In the genomic region with DNA sequence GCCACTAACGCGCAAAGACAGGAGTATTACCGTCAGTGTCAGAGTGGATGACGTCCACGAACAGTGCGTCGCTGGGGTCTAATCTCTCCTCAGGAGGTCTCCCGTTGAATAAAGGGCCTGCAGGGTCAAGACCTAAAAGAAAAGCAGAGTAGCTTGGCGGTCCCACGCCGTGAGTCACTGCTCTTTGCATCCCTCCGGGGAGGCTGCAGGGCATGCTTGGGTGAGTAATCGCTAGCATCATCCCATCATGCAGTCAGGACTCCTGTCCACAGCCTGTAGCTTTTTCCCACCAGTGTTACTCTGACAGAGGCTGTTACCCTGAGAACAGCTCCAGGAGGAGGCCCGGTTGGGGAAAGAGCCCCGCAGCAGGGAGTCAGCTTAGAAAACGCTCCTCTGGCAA, we compare ENCODE assay signal across 9 mouse cellular contexts. TPM values are rescaled to one million over a fixed set of nuclear protein-coding genes. Genes with fewer than 3 reads are reported as not detected.
A peak's percentile ranks its signal among the peaks of the same experiment; 100 is the strongest.
DNase-seq lines count a peak whose midpoint lies in the region; ATAC-seq and TF ChIP-seq lines count a peak whose summit lies in the region.
"Had no signal": no experiment of that assay in that cellular context is flagged by ENCODE, and none has a peak within 500 bp of the region (broad histone marks: within the 10 kb centered on the region; RNA-seq: fewer than 3 reads in every experiment).

No protein-coding gene starts in this region.

- 5% methylated on average over 16 of the region's 16 CpGs for WGBS in heart, embryonic 10.5 days
- WGBS in embryonic facial prominence, embryonic 14.5 days: 3% methylated on average over 16 of the region's 16 CpGs
- 6% methylated on average over 16 of the region's 16 CpGs for WGBS in limb, embryonic 14.5 days

- no peak for TF ChIP-seq CTCF in C2C12 (IDR thresholded peaks at IDR 0.05; ENCODE audit: control insufficient read depth, insufficient read depth, insufficient read length)

- H3K4me3 ChIP-seq in heart, embryonic 10.5 days: peak overlapping the region; percentile 47
- H3K4me3 ChIP-seq in C2C12 (ENCODE audit: insufficient read depth, poor library complexity, severe bottlenecking): no peak overlapping the region
- H3K4me3 ChIP-seq in embryonic facial prominence, embryonic 14.5 days (ENCODE audit: low read depth, low read length): peak overlapping the region; percentile 13
- peak overlapping the region; percentile 5; the same call in 1 of the 2 replicates for H3K4me3 ChIP-seq in limb, embryonic 14.5 days (replicated peaks; ENCODE audit: low read length)

- H3K4me1 ChIP-seq in heart, embryonic 10.5 days: peaks cover 11% of the 10 kb centered on the region
- H3K4me1 ChIP-seq in embryonic facial prominence, embryonic 14.5 days (ENCODE audit: control insufficient read depth, insufficient read depth, low read length): peaks cover 4% of the 10 kb centered on the region; the same call in 1 of the 2 replicates
- no peaks in the 10 kb centered on the region for H3K4me1 ChIP-seq in limb, embryonic 14.5 days (ENCODE audit: control insufficient read depth, insufficient read depth, low read length)

- intact Hi-C loops in heart, postnatal 25 days (cut with DNase I): no loop called here

- H3K4me2 ChIP-seq in embryonic facial prominence, embryonic 14.5 days (ENCODE audit: low read depth, low read length): peak overlapping the region; percentile 43
- H3K4me2 ChIP-seq in limb, embryonic 14.5 days (replicated peaks; ENCODE audit: low read depth, low read length, severe bottlenecking): peak overlapping the region; percentile 30

- no peaks in the 10 kb centered on the region for H3K79me3 ChIP-seq in C2C12 (ENCODE audit: low read depth)

- peak overlapping the region; percentile 57 for H3ac ChIP-seq in C2C12 (ENCODE audit: control insufficient read depth, insufficient read length, low read depth)

- peaks cover 26% of the 10 kb centered on the region for H3K27me3 ChIP-seq in heart, embryonic 10.5 days (ENCODE audit: insufficient read depth, poor library complexity, severe bottlenecking)
- no peaks in the 10 kb centered on the region for H3K27me3 ChIP-seq in C2C12 (ENCODE audit: control insufficient read depth, insufficient read depth, insufficient read length)
- H3K27me3 ChIP-seq in embryonic facial prominence, embryonic 14.5 days (replicated peaks; ENCODE audit: control insufficient read depth, insufficient read depth, low read length): no peaks in the 10 kb centered on the region
- H3K27me3 ChIP-seq in limb, embryonic 14.5 days (ENCODE audit: control insufficient read depth, insufficient read depth, low read length): 0 out of 2 replicates have a peak, but pooled peaks cover 5% of the 10 kb centered on the region

- H3K9ac ChIP-seq in embryonic facial prominence, embryonic 14.5 days (ENCODE audit: low read depth, low read length): peak overlapping the region; percentile 43
- H3K9ac ChIP-seq in limb, embryonic 14.5 days (ENCODE audit: low read depth, low read length, severe bottlenecking): no peak overlapping the region

- no peak for DNase-seq in heart, embryonic 10.5 days (ENCODE audit: low spot score)
- no peak for DNase-seq in heart, postnatal 25 days (ENCODE audit: low spot score)
- DNase-seq in embryonic facial prominence, embryonic 14.5 days (ENCODE audit: low spot score): peak; percentile 37
- DNase-seq in limb, embryonic 14.5 days (ENCODE audit: low spot score): peak; percentile 20
- DNase-seq in ovary, postnatal 10 days (ENCODE audit: low spot score): no peak
- no peak for DNase-seq in spleen, postnatal 14 days (ENCODE audit: low spot score in 2 of 2)

- ATAC-seq in embryonic facial prominence, embryonic 14.5 days (ENCODE audit: low read depth): peak; percentile 33; the same call in 1 of the 2 replicates
- no peak for ATAC-seq in limb, embryonic 14.5 days (ENCODE audit: low FRiP score, low read depth)
- no peak for ATAC-seq in cerebellum, adult (ENCODE audit: insufficient number of reproducible peaks, low FRiP score, low TSS enrichment)

- H3K36me3 ChIP-seq in heart, embryonic 10.5 days: no peaks in the 10 kb centered on the region
- no peaks in the 10 kb centered on the region for H3K36me3 ChIP-seq in C2C12 (ENCODE audit: control insufficient read depth, insufficient read depth)
- no peaks in the 10 kb centered on the region for H3K36me3 ChIP-seq in embryonic facial prominence, embryonic 14.5 days (ENCODE audit: control insufficient read depth, insufficient read depth, low read length)
- no peaks in the 10 kb centered on the region for H3K36me3 ChIP-seq in limb, embryonic 14.5 days (ENCODE audit: control insufficient read depth, insufficient read depth, low read length)
- H3K36me3 ChIP-seq: G1E had no signal

- no peaks in the 10 kb centered on the region for H3K9me3 ChIP-seq in heart, embryonic 10.5 days
- H3K9me3 ChIP-seq in embryonic facial prominence, embryonic 14.5 days (ENCODE audit: control insufficient read depth, low read length): no peaks in the 10 kb centered on the region
- H3K9me3 ChIP-seq in limb, embryonic 14.5 days (ENCODE audit: control insufficient read depth, low read length): no peaks in the 10 kb centered on the region
- H3K9me3 ChIP-seq: G1E had no signal

- no peak overlapping the region for H3K27ac ChIP-seq in heart, embryonic 10.5 days
- H3K27ac ChIP-seq in embryonic facial prominence, embryonic 14.5 days (replicated peaks; ENCODE audit: low read depth, low read length): no peak overlapping the region
- no peak overlapping the region for H3K27ac ChIP-seq in limb, embryonic 14.5 days (replicated peaks; ENCODE audit: low read depth, low read length)

- no peaks in the 10 kb centered on the region for H3K79me2 ChIP-seq in C2C12 (ENCODE audit: control insufficient read depth, insufficient read depth)

- TF ChIP-seq POLR2A in limb, embryonic 14.5 days (IDR thresholded peaks at IDR 0.05; ENCODE audit: borderline replicate concordance, extremely low read depth, insufficient read depth, insufficient read length): no peak

TF ChIP-seq in C2C12, 6 proteins besides CTCF, POLR2A, EP300 and RAD21:
- no peak for TF ChIP-seq CEBPB (IDR thresholded peaks at IDR 0.05; ENCODE audit: low read depth)
- peak; percentile 42 for TF ChIP-seq MAX (IDR thresholded peaks at IDR 0.05)
- peak; percentile 75 for TF ChIP-seq FOSL1 (IDR thresholded peaks at IDR 0.05; ENCODE audit: insufficient read depth, low read length, poor library complexity, severe bottlenecking)
- no peak for TF ChIP-seq MYOD1 (IDR thresholded peaks at IDR 0.05; ENCODE audit: control insufficient read depth, insufficient read length, low read depth)

RNA-seq across cellular contexts. Expression of gene Liph, which starts 19.3 kb away (rescaled TPM):
- 0.54 and 0.55 TPM in 2 replicates for polyA plus RNA-seq in heart, embryonic 10.5 days (2016; fragmentation: Nextera tagmentation; extraction: Ambion mirVana)
- not detected for total RNA-seq in heart, postnatal 25 days (2021)
- 0.05 TPM for polyA plus RNA-seq in C2C12 (2012; fragmentation: generic; extraction: Trizol)
- 0.71 and 1.2 TPM in 2 replicates for polyA plus RNA-seq in embryonic facial prominence, embryonic 14.5 days (2014; fragmentation: Nextera tagmentation; extraction: Ambion mirVana)
- 0.92 and 1.6 TPM in 2 replicates for polyA plus RNA-seq in limb, embryonic 14.5 days (2012; rRNA removed)
- 2.3 and 2.8 TPM in 2 replicates for polyA plus RNA-seq in limb, embryonic 14.5 days (2014; fragmentation: Nextera tagmentation; extraction: Ambion mirVana)
- polyA plus RNA-seq: G1E had no signal

RNA-seq across cellular contexts. Expression of gene Tmem41a, which starts 28.9 kb away (rescaled TPM):
- polyA plus RNA-seq in heart, embryonic 10.5 days (2016; fragmentation: Nextera tagmentation; extraction: Ambion mirVana): 35.2 and 37.1 TPM in 2 replicates
- 10 to 100 TPM in 1 of 2 experiments, 1 to 10 TPM in 1; 8.7 to 13.2 TPM for total RNA-seq in heart, postnatal 25 days (2021)
- polyA plus RNA-seq in C2C12 (2012; fragmentation: generic; extraction: Trizol): 15.4 TPM
- 39.1 and 41.1 TPM in 2 replicates for polyA plus RNA-seq in embryonic facial prominence, embryonic 14.5 days (2014; fragmentation: Nextera tagmentation; extraction: Ambion mirVana)
- polyA plus RNA-seq in limb, embryonic 14.5 days (2012; rRNA removed): 27.6 and 30.5 TPM in 2 replicates
- polyA plus RNA-seq in limb, embryonic 14.5 days (2014; fragmentation: Nextera tagmentation; extraction: Ambion mirVana): 42.3 and 42.8 TPM in 2 replicates

RNA-seq across cellular contexts. Expression of gene Senp2, which starts 33.1 kb away (rescaled TPM):
- 41.2 and 50.2 TPM in 2 replicates for polyA plus RNA-seq in heart, embryonic 10.5 days (2016; fragmentation: Nextera tagmentation; extraction: Ambion mirVana)
- 10 to 100 TPM; 19.6 to 20.7 TPM for total RNA-seq in heart, postnatal 25 days (2021)
- 14.5 TPM for polyA plus RNA-seq in C2C12 (2012; fragmentation: generic; extraction: Trizol)
- polyA plus RNA-seq in embryonic facial prominence, embryonic 14.5 days (2014; fragmentation: Nextera tagmentation; extraction: Ambion mirVana): 44.4 and 47.3 TPM in 2 replicates
- polyA plus RNA-seq in limb, embryonic 14.5 days (2012; rRNA removed): 31.8 and 42.6 TPM in 2 replicates
- polyA plus RNA-seq in limb, embryonic 14.5 days (2014; fragmentation: Nextera tagmentation; extraction: Ambion mirVana): 43.7 and 45.7 TPM in 2 replicates

Comparison
In these comparisons a context has a peak if more than half of its experiments do, and no peak if none do; other contexts are left out.
1. DNase-seq: peak in embryonic facial prominence, embryonic 14.5 days (single experiment) and limb, embryonic 14.5 days (single experiment); none in heart, embryonic 10.5 days (single experiment), heart, postnatal 25 days (single experiment), ovary, postnatal 10 days (single experiment) and spleen, postnatal 14 days (0 of 2).